Mouse (Mus musculus): ENCODE results near the gene Tenm4.

Tenm4 gene

DNA sequence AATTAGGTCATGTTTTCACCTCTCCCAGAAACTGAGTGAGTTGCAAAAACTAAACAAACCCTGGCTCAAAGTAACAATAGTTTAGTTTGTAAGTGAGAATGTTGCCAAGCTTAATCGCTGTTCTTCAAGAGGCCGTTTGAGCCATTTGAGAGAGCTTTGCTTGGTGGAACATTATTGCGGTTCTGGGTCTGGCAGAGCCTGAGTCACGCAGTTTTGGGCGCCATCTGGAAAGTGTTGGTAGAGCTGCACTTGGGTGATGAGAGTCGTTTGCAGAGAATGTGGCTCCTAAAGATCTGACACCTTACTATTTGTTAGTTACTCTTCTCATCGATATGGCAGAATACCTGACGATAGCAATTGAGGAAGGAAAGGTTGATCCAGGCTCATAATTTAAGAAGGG lies 537.9 kb downstream of the Tenm4 start:
- DNase-seq: no peak

DNA sequence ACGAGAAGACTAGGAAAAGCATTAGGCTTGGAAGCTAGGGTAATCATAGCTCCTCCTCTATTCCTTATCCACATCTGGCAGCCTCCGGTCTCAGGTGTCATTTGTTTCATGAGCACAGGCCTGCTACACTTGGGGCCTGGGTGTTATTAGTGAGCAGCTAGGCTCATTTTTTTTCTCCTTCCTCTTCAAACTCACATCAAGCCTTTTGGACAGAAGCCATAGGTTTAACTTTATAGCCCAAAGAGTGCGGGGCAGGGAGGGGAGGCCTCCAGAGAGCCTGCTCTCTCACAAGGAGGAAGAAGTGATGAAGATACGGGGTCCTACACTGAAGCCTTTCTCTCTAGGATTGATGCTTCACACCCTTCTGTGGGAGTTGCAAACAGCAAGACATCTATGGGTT lies 538.8 kb downstream of the Tenm4 start:
- no peak for DNase-seq

DNA sequence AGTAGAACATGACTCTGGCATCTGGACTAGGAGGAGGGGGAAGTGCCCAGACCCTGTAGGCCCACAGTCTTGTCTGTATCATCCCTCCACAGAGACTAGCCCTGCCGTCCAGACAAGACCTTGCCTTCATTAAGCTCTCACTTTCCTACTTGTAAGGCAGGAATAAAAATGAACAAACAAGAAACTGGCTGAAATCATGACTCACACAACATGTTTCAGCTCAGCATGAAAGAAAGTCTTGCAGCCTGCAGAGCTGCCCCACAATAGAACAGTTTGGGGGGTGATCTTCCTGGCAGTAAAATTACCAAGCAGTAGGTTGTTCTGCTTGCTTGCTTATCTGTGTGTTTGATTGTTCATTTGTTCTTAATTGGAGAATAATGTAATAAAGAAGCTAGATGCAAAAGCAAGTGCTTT lies 539.6 kb downstream of the Tenm4 start:
- DNase-seq: no peak

- no peak for DNase-seq
Observed at GRCm38 (mm10) chr7:96712876-96713275, 541.8 kb downstream of the Tenm4 start.

- DNase-seq: no peak
Observed at GRCm38 (mm10) chr7:96716911-96717310, 545.9 kb downstream of the Tenm4 start.

DNA sequence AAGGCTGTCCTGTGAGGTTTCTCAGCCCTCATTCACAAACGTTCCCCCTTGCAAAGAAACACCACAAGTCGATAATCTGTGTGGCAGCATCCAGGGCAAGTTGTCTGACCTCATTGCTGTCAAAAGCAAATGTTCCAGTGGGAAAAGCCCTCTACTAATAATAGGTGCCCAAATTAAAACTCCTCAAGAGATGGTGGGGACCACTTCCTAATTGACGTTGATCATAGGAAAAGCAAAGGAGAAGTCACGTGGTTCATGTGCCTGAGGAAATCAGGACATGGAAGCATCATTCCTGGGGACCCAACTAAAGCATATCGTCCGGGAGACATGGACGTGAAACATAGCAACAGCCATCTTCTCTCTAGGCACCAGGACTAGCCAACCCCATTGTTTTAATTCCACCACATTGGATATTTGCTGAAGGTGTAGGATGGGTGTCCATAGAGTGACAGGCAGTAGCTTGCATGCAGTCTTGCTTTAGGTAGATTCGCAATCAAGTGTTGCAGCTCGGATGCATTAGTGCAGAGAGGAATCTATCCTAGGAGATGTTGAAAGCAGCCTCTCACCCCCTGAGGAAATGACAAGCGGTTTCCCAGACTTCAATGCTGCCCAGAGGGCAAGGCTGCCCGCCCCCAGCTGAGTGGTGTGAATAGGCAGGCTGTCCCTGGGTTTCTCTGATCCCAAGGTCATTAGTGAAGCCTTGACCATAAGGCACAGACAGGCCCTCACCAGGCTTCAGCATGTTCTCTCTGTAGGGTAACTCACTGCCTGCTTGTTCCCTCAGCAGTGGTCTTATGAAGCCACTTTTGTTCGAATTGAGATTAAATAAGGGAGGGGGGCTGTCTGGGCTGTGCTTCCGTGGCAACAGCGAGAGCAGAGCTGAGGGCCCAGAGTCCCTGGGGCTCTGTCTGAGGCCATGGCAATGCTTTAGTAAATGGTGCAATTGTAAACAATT lies 547.4 kb downstream of the Tenm4 start:
- DNase-seq: no peak

DNA sequence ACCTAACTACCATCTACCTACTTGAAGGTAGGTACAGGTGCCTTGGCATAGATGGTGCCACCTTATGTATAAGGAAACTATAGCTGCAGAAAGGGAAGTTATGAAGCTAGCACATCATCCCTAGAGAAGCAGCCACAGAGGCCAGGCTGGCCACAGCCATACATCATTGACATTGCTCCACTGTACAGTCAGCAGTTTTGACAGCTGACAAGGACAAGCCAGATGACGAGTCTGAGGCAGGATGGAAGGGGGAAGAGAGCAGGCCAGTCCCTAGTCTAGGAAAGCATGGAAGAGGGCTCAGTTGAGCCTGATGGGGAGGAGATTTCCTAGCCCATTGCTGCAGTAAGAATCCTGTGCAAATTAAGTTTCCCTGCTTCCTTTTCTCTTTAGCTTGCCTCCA lies 548.9 kb downstream of the Tenm4 start:
- no peak for DNase-seq

DNA sequence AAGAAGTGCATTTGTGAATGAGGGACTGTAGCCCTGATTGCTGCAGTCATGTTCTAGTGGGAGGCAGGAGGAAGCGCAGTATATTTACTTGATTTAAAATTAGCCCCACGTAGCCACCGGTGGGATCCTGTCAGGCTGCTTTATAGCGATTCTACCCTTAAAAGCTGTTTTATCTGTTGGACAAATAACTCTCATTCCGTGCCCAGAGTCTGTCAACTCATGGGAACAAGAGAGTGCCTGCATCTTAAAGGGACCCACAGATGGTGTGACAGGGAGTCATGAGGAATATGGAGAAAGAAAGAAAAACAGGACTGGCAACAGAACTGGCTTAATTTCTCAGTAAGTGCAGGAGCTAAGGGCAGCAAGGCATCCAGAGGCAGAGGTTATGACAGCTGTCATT lies 549.4 kb downstream of the Tenm4 start:
- DNase-seq: no peak

DNA sequence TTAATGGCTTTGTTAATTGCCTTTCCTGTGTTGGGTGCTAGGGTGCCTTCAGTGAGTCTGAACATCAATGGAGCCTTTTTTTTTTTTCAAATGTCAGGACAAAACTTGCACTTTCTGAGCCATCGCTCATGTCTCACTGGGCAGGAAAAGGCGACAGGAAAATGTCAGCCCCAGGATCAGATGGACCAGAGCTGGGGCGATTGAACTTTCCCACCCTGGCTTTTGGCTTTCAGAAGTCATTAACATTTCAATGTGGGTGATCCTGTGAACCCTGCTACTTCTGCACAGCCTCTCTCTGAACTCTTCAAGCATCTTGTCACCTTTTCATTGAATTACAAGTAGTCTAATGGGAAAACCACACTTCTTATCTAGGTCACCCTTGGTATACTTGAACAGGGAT lies 551.8 kb downstream of the Tenm4 start:
- no peak for DNase-seq

GRCm38 (mm10) chr7:96725603-96726002 lies 554.6 kb downstream of the Tenm4 start:
- no peak for DNase-seq

DNA sequence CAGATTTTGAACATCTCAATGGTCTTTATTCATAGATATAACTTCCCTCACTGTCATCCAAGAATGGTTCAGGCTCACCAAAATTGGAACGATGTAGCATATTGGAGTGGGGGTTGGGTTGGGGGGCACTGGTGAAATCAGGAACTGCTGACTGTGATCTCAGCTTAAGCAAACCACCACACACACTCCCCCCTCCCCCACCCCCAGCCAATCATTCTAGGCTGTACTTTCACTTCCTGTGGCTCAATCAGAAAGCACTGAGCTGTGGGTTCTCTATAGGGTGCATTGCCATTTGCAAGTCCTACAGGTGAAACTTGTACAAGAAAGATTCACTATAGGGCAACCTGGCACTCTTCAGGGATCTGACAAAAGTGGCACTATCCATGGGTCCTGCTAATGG lies 559.3 kb downstream of the Tenm4 start:
- DNase-seq: no peak

GRCm38 (mm10) chr7:96731947-96732346 lies 560.9 kb downstream of the Tenm4 start:
- no peak for DNase-seq

- no peak for DNase-seq
Observed at GRCm38 (mm10) chr7:96734315-96735058, 563.4 kb downstream of the Tenm4 start.

DNA sequence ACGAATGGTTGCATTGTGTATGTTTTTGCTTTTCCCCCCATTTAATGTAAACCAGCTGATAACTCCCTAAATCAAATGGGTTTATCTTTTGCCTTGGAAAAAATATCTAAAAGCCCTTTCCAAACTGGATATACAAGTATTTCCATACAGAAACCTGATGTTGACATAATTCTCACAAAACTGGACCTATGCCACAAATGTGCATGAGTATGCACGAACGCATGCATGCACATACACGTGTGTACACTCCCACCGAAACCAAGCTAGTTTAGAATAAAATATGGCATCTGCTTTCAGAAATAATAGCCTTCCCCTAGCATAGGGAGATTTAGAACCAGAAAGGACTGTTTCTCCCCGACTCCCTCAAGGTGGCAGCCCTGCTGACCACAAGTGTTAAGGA lies 569.6 kb downstream of the Tenm4 start:
- no peak for DNase-seq

DNA sequence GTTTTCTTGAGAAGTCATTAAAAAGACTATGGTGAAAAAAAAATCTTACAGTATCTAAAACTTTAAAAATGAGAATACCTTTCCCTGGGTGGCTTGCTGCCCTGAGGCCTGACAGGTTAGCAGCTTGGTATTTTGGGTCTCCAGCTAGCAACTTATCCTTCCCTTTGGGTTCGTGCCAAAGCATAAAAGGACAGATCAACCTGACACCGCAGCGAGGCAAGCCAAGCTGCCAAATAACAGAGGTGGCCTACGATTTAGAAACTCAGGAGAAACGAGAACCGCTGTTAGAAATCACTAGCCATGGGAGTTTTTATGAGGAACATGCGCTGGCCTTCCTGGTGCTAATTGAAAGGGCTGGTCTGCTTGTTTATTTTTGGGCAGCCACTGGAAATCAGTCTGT lies 571.2 kb downstream of the Tenm4 start:
- DNase-seq: no peak

DNA sequence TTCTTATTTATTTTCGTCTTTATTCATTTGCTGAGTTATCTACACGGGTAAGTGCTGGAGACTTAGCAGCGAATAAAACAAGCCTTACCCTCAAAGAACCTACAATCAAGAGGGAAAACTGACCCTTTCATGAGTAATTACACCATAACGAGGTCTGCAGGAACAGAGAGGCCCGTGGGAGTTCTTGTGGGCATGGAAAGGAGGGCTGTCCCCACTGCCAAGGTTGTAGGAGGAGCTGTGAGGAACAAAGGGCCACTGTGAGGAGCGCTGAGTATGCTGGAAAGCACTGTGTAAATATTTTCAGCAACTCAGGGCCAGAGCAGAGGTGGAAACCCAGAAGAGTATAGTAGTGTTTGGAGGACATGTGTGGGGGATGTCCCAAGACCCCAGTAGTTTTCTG lies 574.9 kb downstream of the Tenm4 start:
- DNase-seq: no peak

DNA sequence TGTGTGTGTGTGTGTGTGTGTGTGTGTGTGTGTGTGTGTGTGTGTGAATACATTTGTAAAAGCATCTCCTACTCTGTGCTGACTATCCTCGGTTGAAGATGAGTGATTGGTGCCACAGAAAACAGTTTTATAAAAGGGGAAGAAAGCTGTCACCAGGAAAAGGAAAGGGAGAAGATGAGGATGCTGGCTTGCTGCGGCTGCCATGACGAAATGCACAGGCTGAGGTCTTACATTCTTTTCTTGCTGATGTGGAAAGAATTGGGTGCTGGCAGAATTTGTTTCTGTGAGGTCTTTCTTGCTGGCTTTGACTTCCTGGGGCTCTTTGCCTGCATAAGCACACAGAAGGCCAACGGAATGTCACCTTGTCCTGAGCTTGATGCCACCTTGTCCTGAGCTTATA lies 575.7 kb downstream of the Tenm4 start:
- DNase-seq: no peak

DNA sequence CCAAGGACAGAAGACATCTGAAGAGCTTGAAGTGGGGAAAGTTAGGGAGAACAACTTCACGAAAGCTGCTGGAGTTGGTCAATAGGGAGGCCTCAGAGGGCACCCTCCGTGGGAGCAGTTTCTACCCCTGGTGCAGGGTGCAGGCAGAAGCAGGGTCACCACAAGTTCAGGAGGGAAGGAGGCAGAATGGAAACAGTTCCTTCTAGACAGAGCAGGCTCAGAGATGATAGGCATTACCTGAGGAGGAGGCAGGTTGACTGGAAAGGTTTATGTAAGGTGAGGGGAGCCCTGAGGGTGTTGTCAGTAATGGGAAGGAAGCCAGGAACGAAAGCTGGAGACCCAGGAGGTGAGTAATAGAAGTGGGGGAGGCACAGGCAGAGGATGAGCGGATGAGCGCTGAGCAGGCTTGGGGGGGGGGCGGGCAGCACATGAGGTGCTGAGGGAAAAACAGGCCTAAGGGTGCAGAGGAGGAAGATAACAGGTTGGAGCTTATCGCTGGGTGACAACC lies 577.5 kb downstream of the Tenm4 start:
- no peak for DNase-seq

- no peak for DNase-seq
Observed at GRCm38 (mm10) chr7:96749753-96750152, 578.7 kb downstream of the Tenm4 start.

GRCm38 (mm10) chr7:96751236-96751635 lies 580.2 kb downstream of the Tenm4 start:
- DNase-seq: no peak

DNA sequence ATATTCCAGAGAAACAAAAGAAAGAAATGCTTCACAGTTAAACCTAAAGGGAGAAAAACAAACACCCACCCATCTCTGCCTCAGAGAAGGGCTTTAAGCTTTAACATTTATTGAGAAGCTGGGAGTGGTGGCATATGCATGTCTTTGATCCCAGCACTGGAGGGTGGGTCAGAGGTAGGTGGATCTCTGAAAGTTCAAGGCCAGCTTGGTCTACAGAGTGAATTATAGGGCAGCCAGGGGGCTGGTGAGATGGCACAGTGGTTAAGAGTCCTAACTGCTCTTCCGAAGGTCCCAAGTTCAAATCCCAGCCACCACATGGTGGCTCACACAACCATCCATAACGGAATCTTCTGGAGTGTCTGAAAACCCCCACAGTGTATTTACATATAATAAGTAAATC lies 581.7 kb downstream of the Tenm4 start:
- DNase-seq: no peak

- DNase-seq: no peak
Observed at GRCm38 (mm10) chr7:96753335-96754095, 582.5 kb downstream of the Tenm4 start.

GRCm38 (mm10) chr7:96754175-96754574 lies 583.1 kb downstream of the Tenm4 start:
- DNase-seq: no peak

Measured in right cerebral cortex, postnatal 4 days (tissue).